Mouse (Mus musculus) heart, postnatal 0 days (tissue): ENCODE measurements around the gene Sox8.

Experiments used
- CTCF ChIP-seq: IDR thresholded peaks from 2 replicates; pipeline ENCODE4 v1.5.1; 2016; ENCODE audit warnings: antibody characterized with exemption, control low read depth, low read depth
- EP300 ChIP-seq: IDR thresholded peaks from 2 replicates; pipeline ENCODE4 v1.6.1; 2016; ENCODE audit warnings: antibody characterized with exemption, low read depth

DNA sequence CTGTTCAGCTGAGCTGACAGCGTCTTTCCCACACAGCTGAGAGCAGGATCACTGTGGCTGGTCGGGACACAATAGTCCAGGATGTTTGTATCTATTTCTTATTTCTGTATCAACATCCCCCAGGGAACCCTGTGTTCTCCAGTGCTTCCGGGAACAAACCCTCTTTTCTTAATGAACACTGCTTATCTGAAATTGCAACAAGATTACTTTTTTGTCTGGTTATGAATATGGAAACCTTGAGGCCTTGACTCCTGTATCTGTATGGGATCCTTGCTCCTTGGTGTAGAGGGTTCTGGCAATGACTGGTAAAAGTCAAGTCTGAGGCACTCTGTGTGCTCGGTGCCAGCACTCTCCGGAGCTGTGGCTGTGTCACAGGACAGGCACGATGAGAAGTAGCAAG, 19.6 kb upstream of the Sox8 start:
- TF ChIP-seq CTCF, result no peak
- TF ChIP-seq EP300, result no peak
